Mouse (Mus musculus): ENCODE results near the gene Dpp7. TPM values are rescaled to one million over a fixed set of nuclear protein-coding genes. Genes with fewer than 3 reads are reported as not detected.

Dpp7 gene
- polyA plus RNA-seq, 1 experiment: 99.0 TPM

DNA sequence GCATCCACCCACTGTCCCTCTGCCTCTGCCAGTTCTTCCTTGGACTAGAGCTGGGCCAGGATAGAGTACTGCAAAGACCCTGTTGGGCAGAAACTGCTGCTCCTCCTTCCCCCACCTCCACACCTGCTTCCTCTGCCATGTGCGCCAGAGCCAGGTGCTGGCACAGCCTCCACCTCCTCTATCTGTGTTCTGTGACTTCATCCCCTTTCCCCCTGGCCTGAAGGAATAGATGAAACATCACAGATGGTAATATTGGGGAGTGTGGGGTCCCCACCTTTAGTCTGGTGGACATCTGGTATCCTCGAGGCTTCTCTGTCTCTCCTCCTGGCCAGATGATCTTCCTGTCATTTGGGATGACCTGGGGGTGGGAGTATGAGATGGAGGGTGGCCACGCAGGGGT is 52.7 kb downstream of the Dpp7 start:
- Histone ChIP-seq H3K27ac (ENCODE audit: insufficient read depth, low read depth, low read length) (no peak overlapping the region), H3K4me1 (ENCODE audit: control insufficient read depth, insufficient read depth, low read length) (0 out of 2 replicates have a peak, but pooled peaks cover 2% of the 10 kb centered on the region), H3K4me3 (ENCODE audit: insufficient read depth, low read length) (no peak overlapping the region)
- TF ChIP-seq POLR2A (IDR thresholded peaks at IDR 0.05; ENCODE audit: borderline replicate concordance, low read depth, low read length): no peak
- no peak for TF ChIP-seq CTCF (IDR thresholded peaks at IDR 0.05; ENCODE audit: low read depth, low read length)

Other genes with a start within 250 kb of the Dpp7 start
- not detected in 2 replicates for gene Nrarp, start 175.6 kb downstream of the Dpp7 start, polyA plus RNA-seq (2012; ENCODE audit: insufficient read depth, insufficient read length, missing spikeins)
- gene Tor4a, start 159.5 kb downstream of the Dpp7 start, polyA plus RNA-seq (2012; ENCODE audit: insufficient read depth, insufficient read length, missing spikeins): 72.2 and 73.2 TPM in 2 replicates
- 33.3 and 35.7 TPM in 2 replicates for gene Nelfb, start 144.9 kb downstream of the Dpp7 start, polyA plus RNA-seq (2012; ENCODE audit: insufficient read depth, insufficient read length, missing spikeins)
- not detected in 2 replicates for gene Stpg3, start 141.7 kb downstream of the Dpp7 start, polyA plus RNA-seq (2012; ENCODE audit: insufficient read depth, insufficient read length, missing spikeins)
- gene Fam166a, start 137.6 kb downstream of the Dpp7 start, polyA plus RNA-seq (2012; ENCODE audit: insufficient read depth, insufficient read length, missing spikeins): not detected in 2 replicates
- gene Tubb4b, start 131.7 kb downstream of the Dpp7 start, polyA plus RNA-seq (2012; ENCODE audit: insufficient read depth, insufficient read length, missing spikeins): 124 and 135 TPM in 2 replicates
- not detected in 2 replicates for gene Slc34a3, start 122.0 kb downstream of the Dpp7 start, polyA plus RNA-seq (2012; ENCODE audit: insufficient read depth, insufficient read length, missing spikeins)
- gene Rnf224, start 119.6 kb downstream of the Dpp7 start, polyA plus RNA-seq (2012; ENCODE audit: insufficient read depth, insufficient read length, missing spikeins): not detected in 2 replicates
- 0.66 TPM in 1 of 2 replicates, not detected in the other for gene Rnf208, start 114.1 kb downstream of the Dpp7 start, polyA plus RNA-seq (2012; ENCODE audit: insufficient read depth, insufficient read length, missing spikeins)
- gene Cysrt1, start 113.9 kb downstream of the Dpp7 start, polyA plus RNA-seq (2012; ENCODE audit: insufficient read depth, insufficient read length, missing spikeins): not detected in 2 replicates
- 1.3 and 6.1 TPM in 2 replicates for gene AL732309.1, start 109.5 kb downstream of the Dpp7 start, polyA plus RNA-seq (2012; ENCODE audit: insufficient read depth, insufficient read length, missing spikeins)
- 18.1 and 20.4 TPM in 2 replicates for gene Tmem203, start 100.9 kb downstream of the Dpp7 start, polyA plus RNA-seq (2012; ENCODE audit: insufficient read depth, insufficient read length, missing spikeins)
- gene Tprn, start 93.7 kb downstream of the Dpp7 start, polyA plus RNA-seq (2012; ENCODE audit: insufficient read depth, insufficient read length, missing spikeins): 8.8 and 10.2 TPM in 2 replicates
- 55.1 and 59.7 TPM in 2 replicates for gene Ssna1, start 83.9 kb downstream of the Dpp7 start, polyA plus RNA-seq (2012; ENCODE audit: insufficient read depth, insufficient read length, missing spikeins)
- gene Anapc2, start 83.9 kb downstream of the Dpp7 start, polyA plus RNA-seq (2012; ENCODE audit: insufficient read depth, insufficient read length, missing spikeins): 84.0 and 89.6 TPM in 2 replicates
- not detected in 2 replicates for gene Tmem210, start 68.2 kb downstream of the Dpp7 start, polyA plus RNA-seq (2012; ENCODE audit: insufficient read depth, insufficient read length, missing spikeins)
- not detected in 2 replicates for gene Lrrc26, start 66.4 kb downstream of the Dpp7 start, polyA plus RNA-seq (2012; ENCODE audit: insufficient read depth, insufficient read length, missing spikeins)
- 0.79 TPM in 1 of 2 replicates, not detected in the other for gene Grin1, start 37.2 kb downstream of the Dpp7 start, polyA plus RNA-seq (2012; ENCODE audit: insufficient read depth, insufficient read length, missing spikeins)
- gene Man1b1, start 24.0 kb downstream of the Dpp7 start, polyA plus RNA-seq (2012; ENCODE audit: insufficient read depth, insufficient read length, missing spikeins): 36.1 and 43.5 TPM in 2 replicates
- 175 and 203 TPM in 2 replicates for gene Uap1l1, start 9.3 kb upstream of the Dpp7 start, polyA plus RNA-seq (2012; ENCODE audit: insufficient read depth, insufficient read length, missing spikeins)
- 7.2 and 8.0 TPM in 2 replicates for gene Sapcd2, start 16.0 kb upstream of the Dpp7 start, polyA plus RNA-seq (2012; ENCODE audit: insufficient read depth, insufficient read length, missing spikeins)
- not detected in 2 replicates for gene Entpd2, start 39.5 kb upstream of the Dpp7 start, polyA plus RNA-seq (2012; ENCODE audit: insufficient read depth, insufficient read length, missing spikeins)
- gene Npdc1, start 43.0 kb upstream of the Dpp7 start, polyA plus RNA-seq (2012; ENCODE audit: insufficient read depth, insufficient read length, missing spikeins): 5.0 and 6.6 TPM in 2 replicates
- gene Fut7, start 66.9 kb upstream of the Dpp7 start, polyA plus RNA-seq (2012; ENCODE audit: insufficient read depth, insufficient read length, missing spikeins): 9.5 and 9.6 TPM in 2 replicates
- 14.9 and 16.4 TPM in 2 replicates for gene Abca2, start 72.3 kb upstream of the Dpp7 start, polyA plus RNA-seq (2012; ENCODE audit: insufficient read depth, insufficient read length, missing spikeins)
- gene Clic3, start 100.5 kb upstream of the Dpp7 start, polyA plus RNA-seq (2012; ENCODE audit: insufficient read depth, insufficient read length, missing spikeins): not detected in 2 replicates
- gene Paxx, start 104.7 kb upstream of the Dpp7 start, polyA plus RNA-seq (2012; ENCODE audit: insufficient read depth, insufficient read length, missing spikeins): 22.4 and 26.2 TPM in 2 replicates
- gene Ptgds, start 113.7 kb upstream of the Dpp7 start, polyA plus RNA-seq (2012; ENCODE audit: insufficient read depth, insufficient read length, missing spikeins): not detected in 2 replicates
- not detected in 2 replicates for gene Lcn12, start 137.6 kb upstream of the Dpp7 start, polyA plus RNA-seq (2012; ENCODE audit: insufficient read depth, insufficient read length, missing spikeins)
- gene Fbxw5, start 144.4 kb upstream of the Dpp7 start, polyA plus RNA-seq (2012; ENCODE audit: insufficient read depth, insufficient read length, missing spikeins): 35.0 and 35.4 TPM in 2 replicates
- 1.8 TPM in 1 of 2 replicates, not detected in the other for gene C8g, start 145.4 kb upstream of the Dpp7 start, polyA plus RNA-seq (2012; ENCODE audit: insufficient read depth, insufficient read length, missing spikeins)
- 14.8 and 15.5 TPM in 2 replicates for gene Traf2, start 190.6 kb upstream of the Dpp7 start, polyA plus RNA-seq (2012; ENCODE audit: insufficient read depth, insufficient read length, missing spikeins)
- 142 and 160 TPM in 2 replicates for gene Edf1, start 201.5 kb upstream of the Dpp7 start, polyA plus RNA-seq (2012; ENCODE audit: insufficient read depth, insufficient read length, missing spikeins)
- gene Mamdc4, start 218.5 kb upstream of the Dpp7 start, polyA plus RNA-seq (2012; ENCODE audit: insufficient read depth, insufficient read length, missing spikeins): 0.60 and 1.3 TPM in 2 replicates
- gene Phpt1, start 218.9 kb upstream of the Dpp7 start, polyA plus RNA-seq (2012; ENCODE audit: insufficient read depth, insufficient read length, missing spikeins): 20.0 and 23.0 TPM in 2 replicates
- 0.11 and 0.21 TPM in 2 replicates for gene Ajm1, start 225.4 kb upstream of the Dpp7 start, polyA plus RNA-seq (2012; ENCODE audit: insufficient read depth, insufficient read length, missing spikeins)